Mouse (Mus musculus): ENCODE measurements around the gene Slc17a4. TPM values are rescaled to one million over a fixed set of nuclear protein-coding genes. Genes with fewer than 3 reads are reported as not detected.

Gene Slc17a4
- total RNA-seq (2021), result under 1 TPM in 1 of 2 experiments, not detected in 1; 0.53 TPM
- long read RNA-seq, experiment 1, result 0 reads
- long read RNA-seq, experiment 2, partial matches to known transcripts, result 0 of 1 reads
- long read RNA-seq, experiment 2, other reads (novel, unspliced or antisense), result 0 of 1 reads

DNA sequence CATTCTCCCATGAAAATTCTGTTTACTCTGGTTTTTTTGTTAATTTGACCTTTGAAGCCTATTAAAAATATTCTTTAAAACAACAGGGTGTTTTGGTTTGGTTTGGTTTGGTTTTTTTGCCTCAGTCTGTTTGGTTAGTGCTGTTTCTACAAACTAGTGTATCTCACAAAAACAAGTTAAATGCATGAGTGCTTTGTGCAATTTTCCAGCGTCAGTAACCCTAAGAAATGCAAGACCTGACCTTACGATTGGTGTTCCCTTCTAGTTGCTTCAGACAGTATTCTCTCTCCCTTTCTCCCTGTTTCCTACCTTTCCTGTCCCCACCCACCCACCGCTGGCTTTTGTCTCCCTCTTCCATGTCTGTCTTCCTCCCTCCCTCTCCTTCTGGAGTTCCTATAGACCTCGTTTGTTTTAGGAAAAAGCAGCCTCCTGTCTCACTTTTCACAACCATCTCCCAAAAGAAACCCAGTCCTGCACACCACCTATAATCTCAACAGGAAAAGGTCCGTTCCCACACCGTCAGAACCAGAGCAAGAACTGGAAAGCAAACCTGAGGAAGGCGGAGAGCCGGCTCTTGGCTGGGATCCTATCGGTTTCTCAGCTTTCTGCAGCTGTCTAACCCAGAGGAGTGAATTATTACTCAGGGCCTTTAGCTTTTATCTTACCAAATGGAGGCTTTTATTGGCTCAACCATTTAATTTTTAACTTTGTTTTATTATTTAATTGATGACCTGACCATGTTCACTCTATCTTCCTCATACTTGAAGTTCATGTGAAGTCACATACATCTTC, at the start of gene Slc17a4:
Gene Slc17a4 (minus strand): TSS at position 634 of the 792 bp plus-strand sequence.
- no peak for DNase-seq (ENCODE audit: low spot score in 2 of 2)

DNA sequence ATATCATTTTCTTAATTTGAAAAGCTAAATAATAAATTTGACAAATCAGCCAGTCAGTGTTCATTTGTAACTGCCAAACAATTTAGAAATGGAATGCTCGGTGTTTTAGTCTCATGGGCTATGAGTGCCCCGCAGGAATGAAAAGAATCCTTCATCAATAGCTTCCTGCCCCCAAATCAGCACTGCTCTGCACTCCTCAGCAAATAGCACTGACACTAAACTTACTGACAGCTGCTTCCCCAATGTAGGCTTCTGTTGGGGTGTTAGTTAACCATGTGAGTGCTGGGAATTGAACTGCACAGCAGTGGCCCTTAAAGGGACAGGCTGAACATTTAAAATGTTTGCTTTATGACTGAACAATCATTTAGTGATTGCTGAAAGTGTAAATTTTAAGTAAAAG, 45.0 kb upstream of the Slc17a4 start:
- DNase-seq (ENCODE audit: low spot score in 2 of 2), result no peak

DNA sequence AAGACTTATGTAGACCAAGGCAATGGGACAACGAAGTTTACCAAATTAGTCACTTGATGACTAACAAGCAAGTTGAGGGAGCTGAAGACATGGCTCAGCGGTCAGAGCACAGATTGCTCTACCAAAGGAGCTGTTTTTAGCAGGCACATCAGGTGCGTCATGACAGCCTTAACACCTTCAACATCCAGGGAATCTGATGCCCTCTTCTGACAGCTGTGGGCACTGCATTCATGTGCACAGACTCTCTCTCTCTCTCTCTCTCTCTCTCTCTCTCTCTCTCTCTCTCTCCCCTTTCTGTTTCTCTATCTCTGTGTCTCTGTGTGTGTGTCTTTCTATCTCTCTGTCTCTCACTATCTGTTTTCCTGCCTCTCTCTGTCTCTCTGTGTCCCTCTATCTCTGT, 36.1 kb upstream of the Slc17a4 start:
- DNase-seq (ENCODE audit: low spot score in 2 of 2), result peak; percentile 42

DNA sequence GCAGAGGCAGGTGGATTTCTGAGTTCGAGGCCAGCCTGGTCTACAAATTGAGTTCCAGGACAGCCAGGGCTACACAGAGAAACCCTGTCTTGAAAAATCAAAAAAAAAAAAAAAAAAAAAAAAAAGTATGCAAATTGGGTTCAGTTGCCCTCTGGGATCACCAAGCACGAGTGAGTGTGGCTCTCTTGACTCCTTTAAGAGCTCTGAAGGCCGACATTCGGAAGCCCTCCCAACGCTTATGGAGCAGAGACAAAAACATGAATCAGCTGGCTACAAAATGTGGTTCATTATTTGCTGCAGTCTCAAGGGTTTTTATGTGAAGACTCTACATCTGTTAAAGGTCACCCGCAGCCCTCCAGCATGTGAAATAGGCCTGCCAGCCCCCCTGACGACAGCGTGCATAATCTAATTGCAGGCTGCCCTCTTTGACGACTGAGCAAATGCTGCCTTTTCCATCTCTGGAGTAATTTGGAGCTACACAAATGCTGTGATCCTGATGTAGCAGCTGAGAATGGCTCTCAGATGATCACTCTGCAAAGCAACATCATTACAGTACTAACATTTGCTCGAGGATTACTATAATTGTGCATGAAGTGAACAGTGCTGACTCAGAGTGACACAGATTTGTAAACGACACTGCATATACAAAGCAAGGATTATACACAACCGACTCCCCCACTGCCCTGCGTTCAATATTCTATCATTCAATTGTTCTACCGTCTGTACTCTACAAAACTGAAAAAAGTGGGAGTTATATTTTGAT, 34.9 kb upstream of the Slc17a4 start:
- no peak for DNase-seq (ENCODE audit: low spot score in 2 of 2)

DNA sequence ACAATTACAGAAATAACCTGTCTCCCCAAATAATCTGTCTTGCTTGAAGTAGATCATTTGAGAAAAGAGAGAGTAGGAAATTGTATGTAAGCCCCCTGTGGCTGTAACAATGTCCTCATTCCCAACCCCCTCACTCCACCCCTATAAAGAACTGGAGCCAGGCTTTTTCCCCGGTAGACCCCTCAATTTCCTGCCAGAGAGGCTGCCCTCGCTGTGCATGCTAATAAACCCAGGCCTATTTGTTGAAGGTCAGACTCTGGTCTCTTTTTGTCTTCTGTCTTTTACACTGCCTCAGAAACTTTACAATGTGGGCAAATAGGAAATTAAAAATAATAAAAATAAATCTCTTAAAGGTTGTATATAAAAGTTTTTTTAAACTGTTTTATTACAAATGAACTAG, 31.4 kb upstream of the Slc17a4 start:
- DNase-seq (ENCODE audit: low spot score in 2 of 2), result no peak

DNA sequence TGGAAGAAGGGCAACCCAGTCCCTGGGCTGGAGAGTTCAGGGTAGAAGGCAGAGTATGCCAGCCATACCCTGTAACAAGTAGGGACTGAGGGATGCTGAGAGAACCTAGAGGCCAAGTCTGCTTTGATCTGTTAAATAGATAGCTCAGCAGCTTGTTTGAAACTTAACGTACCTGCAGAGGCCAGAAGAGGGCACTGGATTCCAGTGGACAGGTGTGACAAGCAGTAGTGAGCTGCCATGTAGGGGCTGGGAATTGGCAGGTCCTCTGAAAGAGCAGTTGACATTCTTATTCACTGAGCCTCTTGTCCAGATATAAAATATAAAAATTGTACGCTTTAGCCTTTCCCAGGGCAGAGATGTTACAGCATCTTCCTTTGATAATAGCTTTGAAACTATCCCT, 28.1 kb upstream of the Slc17a4 start:
- DNase-seq (ENCODE audit: low spot score in 2 of 2), result no peak

DNA sequence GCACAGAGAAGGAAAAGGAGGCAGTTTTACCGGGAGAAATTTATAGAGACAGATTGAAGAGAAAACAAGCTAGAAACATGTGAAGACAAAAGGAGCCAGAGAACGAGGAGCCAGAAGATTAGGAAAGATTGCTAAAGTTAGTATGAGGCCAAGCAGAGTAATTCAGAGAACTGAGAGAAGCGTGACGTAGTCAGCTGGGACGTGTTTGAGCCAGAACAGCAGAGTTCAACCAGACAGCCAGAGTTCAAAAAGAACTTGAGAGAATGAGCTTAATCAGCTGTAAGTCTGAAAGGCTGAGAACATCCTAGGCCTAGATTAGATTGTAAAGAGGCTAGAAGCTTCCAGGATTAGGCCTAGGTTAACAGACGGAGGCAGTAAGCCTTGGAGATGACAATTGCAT, 25.5 kb upstream of the Slc17a4 start:
- no peak for DNase-seq (ENCODE audit: low spot score in 2 of 2)

DNA sequence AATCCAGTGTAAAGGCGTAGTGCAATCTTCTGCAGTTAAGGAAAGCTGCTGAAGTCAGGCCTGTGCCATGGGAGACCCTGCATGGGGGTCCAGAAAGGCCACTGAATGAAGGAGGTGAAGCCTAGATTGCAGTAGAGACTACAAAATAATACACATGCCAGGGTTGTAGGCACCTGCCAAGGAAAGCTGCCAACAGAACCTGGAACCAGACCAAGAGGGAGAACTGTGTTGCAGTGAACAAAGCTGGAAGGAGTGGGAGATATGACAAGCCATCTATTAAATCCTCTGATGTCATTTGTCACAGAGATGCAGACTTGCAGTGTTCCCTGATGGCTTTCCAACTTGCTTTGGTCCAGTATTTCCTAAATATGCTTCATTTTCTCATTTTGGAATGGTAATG, 23.9 kb upstream of the Slc17a4 start:
- DNase-seq (ENCODE audit: low spot score in 2 of 2), result no peak

DNA sequence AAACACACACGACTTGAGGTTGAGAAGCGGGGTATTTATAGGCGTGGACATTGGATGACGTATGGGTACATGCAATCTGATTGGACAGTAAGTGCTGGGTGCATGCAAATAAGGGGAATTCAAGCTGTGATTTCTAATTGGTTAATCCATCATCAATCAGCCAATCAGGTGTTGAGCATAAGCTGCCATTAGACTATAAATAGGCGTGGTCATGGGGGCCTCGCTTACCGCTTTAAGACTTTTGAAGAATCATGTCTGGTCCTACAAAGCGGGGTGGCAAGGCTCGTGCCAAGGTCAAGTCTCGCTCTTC, 19.4 kb upstream of the Slc17a4 start, which contains the start of gene Hist1h2aa:
Gene Hist1h2aa (plus strand): TSS at position 252 of the 310 bp plus-strand sequence.
- no peak for DNase-seq (ENCODE audit: low spot score in 2 of 2)

DNA sequence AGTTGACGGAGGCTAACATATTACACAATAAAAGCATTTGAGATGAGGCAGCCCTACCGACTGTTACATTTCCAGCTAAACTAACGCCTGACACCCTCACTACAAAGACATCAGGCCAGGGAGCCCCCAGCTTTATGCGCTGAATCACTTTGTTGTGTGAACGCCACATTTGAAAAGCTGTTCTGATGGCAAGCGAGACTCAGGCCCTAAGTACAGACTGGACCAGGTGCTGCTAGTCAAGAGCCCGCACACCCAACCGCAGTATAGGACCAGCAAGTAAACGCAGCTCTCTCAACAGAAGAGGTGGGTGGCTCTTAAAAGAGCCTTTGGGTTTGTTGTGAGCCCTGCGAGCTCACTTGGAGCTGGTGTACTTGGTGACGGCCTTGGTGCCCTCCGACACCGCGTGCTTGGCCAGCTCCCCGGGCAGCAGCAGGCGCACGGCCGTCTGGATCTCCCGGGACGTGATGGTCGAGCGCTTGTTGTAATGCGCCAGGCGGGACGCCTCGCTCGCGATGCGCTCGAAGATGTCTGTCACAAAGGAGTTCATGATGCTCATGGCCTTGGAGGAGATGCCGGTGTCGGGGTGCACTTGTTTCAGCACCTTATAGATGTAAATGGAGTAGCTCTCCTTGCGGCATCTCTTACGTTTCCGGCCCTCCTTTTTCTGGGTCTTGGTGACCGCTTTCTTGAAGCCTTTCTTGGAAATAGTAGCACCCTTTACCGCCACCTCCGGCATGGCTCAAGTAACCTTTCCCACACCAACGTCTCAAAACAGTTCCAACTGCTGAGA, 18.8 kb upstream of the Slc17a4 start, which contains the start of gene Hist1h2ba:
Gene Hist1h2ba (minus strand): TSS at position 736 of the 790 bp plus-strand sequence.
- no peak for DNase-seq (ENCODE audit: low spot score in 2 of 2)

DNA sequence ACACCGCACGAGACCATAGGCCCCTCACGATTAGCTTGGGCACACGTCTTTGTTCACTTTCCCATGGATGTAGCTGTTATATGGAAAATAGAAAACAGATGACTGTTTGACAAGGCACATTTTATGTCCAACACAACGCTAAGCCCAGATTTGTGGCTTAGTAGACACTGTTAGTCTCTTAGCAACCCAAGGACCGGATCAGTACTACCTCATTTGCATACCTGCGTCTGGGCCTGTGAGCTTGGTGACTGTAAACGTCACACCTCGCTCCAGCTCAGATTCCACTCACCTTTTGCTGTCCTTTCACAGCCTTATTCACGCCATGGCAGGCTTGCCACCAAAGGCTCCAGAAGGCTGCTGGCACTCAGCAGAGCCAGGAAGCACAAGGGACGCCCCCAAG, 16.1 kb upstream of the Slc17a4 start:
- no peak for DNase-seq (ENCODE audit: low spot score in 2 of 2)

DNA sequence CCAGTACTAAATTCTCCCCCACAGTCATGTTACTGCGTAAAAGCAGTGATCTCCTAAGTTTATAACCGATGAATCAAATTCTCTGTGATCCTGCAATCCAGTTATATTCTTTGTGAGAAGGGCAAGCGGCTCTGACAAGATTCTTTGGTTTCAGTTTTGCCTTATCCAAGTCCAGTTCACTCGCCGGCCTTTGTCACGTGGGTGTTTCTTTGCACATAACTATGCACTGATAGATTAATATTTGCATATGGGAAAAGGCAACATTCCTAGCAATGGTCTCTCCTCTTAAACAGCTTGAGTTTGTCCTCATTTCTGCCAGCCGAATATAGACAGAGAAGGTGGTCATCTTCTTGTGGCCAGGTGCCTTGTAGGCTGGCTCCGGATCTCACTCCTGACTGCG, 15.7 kb upstream of the Slc17a4 start:
- DNase-seq (ENCODE audit: low spot score in 2 of 2), result no peak

DNA sequence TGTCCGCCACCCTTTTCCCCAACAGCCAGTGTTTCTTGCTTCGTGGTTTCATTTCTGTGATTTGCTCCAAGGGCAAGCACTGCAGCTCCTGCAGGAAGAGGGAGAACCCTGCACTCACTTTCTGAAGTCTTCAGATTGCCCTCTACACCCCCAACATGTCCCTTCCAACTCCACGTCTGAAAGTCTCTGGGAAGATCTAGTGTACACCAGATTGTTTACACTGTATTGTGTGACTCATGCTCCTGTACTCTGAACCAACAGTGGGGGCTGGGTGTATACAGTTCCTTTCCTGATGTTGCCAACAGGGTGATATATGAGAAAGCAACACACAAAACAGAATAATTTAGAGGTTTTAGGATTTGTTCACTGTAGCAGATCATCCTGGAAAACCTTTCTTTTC, 13.8 kb upstream of the Slc17a4 start:
- no peak for DNase-seq (ENCODE audit: low spot score in 2 of 2)

DNA sequence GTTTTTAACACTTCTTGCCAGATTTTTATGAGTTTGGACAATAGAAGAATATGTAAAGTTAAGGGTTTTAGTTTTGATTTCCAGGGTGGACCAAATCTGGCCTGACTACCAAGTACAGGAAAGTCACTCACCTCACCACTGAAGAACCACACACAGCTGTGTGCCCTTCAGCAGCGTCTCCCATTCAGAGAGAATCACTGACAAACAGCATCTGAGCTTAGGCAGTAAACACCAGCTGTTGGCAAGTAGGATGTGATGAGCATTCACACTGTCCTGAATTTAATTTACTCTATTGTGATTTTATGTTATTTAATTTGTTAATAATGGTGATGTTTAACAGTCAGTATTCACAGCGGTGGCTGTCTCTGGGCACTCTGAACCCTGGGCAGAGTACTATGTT, 11.0 kb upstream of the Slc17a4 start:
- no peak for DNase-seq (ENCODE audit: low spot score in 2 of 2)

DNA sequence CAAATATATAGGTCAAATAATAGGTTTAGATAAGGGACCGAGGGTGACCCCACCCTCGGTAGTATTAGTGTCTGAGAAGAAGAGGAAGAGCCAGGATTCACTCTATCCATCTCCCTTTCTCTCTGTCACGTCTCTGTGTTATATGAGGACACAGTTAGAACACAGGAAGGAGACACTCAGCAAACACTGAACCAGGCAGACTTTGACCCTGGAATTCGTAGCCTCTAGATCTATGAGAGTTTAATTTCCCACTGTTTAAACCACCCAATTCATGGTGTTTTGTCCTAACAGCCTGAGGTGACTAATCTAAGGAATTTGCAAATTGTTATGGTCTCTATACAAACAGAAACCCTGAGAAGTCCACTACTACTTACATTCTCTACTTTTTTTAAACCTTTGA, 2.9 kb upstream of the Slc17a4 start:
- DNase-seq (ENCODE audit: low spot score in 2 of 2), result no peak

DNA sequence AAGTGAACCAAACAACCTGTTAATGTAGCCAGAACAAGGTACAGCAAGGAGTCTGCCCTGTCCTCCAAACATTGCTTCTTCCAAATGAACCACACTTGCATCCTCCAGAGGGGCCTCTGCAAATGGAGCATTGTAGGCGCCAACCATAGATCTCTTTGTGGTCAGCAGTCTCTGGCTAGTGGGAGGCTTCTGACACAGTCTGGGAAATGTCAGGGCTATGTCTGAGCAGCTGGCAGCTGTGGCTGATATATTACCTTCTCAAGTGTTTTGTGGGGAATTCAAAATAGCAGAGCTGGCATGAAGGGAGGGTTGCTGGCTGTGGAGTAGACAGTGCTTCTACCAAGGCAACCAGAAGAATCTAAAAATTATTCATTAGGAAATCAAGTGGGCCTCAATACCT, 1.3 kb upstream of the Slc17a4 start:
- DNase-seq (ENCODE audit: low spot score in 2 of 2), result peak in 1 of 2 experiments; percentile 23

DNA sequence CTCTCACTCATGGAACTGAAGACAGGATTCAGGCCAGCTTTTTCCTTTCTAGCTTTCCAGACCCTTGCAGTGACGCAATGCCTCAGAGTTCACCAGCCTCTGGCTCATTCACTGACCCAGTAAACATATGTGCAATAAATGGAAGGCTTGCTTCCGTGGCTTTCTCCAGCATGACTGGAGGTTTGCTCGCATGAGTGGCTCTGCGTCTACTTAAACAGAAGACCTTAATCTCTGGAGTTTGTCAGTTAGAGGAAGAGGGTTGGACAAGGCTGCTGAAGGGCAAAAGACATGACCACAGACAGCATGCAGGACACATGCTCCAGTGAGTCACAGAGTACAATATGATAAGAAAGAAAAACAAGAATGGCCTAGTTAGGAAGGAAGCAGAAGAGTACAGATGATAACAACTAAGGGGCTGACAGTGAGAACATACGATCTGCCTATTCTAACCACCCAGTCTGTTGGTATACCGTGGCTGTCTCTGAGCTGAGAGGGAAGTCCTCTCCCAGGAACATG, 960 bp downstream of the Slc17a4 start:
- DNase-seq (ENCODE audit: low spot score in 2 of 2), result no peak

DNA sequence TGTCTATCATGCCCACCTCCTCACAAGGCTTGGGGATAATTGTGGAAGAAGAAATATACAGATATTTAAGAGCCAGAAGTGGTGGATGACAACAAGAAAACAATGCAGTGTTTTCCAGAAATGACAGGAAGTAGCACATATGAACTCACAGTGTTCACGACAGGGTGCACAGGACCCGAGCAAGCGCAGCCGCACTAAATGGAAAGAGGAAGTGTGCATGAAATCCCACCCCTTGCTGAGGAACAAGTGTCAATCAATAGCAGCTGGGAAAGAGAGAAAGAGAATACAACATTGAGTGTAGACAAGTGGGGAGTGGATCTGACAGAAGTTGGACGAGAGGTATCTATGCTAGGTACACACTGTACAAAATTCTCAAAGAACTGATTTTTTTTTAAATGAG, 3.5 kb downstream of the Slc17a4 start:
- DNase-seq (ENCODE audit: low spot score in 2 of 2), result no peak

DNA sequence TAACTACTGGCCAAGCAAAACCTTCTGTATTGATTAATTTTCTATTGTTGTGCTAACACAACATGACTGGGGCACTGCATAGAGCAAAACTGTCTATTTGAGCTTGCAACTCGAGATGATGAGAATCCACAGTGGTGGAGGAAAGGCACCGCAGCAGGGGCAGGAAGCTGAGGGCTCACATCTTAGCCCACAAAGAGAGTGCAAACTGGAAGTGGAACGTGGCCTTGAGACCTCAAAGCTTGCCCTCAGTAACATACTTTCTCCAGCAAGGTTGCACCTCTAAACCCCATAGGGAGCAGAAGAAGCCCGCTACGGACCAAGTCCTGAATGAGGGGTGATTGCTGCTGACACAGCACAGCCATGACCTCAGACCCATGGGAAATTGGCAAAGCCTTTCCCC, 4.7 kb downstream of the Slc17a4 start:
- no peak for DNase-seq (ENCODE audit: low spot score in 2 of 2)

DNA sequence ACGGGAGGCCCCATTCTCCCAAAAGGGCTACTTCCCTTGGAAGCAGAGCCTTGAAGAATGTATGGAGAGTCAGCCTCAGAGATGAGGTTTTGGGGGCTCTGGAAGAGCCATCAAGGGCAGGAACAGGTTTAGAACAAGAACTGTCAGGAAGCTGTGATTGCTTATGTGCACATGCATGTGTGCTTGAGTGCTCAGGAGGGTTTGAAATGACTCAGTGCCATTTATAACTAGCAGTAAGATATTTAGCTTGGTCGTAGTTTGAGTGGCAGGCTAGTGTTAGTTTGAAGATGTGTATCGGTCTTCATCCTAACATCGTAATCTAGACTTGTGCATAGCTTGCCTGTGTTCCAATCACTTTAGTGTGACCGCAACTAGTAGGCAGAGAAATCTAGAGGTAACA, 7.9 kb downstream of the Slc17a4 start:
- no peak for DNase-seq (ENCODE audit: low spot score in 2 of 2)

DNA sequence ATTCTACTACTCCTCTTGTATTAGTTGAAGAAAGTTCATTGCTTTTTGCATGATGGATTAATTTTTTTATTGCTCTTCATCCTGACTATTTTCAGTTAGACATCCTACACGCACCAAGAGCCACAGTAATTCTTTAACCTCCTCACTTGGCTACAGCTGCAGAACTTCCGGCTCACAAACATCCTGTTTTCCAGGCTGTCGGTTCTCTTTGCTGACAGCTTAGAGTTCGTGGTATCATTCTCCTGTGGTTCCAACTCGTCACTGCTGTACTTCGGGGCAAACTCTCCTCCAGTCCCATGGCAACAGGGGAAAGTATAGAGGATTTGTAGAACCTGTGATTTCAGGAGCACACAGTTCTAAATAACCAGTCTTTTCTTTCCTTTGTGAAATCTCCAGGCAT, 16.6 kb downstream of the Slc17a4 start:
- no peak for DNase-seq (ENCODE audit: low spot score in 2 of 2)
